Comparison of ENCODE assay signal across 8 mouse cellular contexts in genomic region chr11:90032807-90033206, GRCm38 (mm10). TPM values are rescaled to one million over a fixed set of nuclear protein-coding genes. Genes with fewer than 3 reads are reported as not detected.
DNase-seq lines count a peak whose midpoint lies in the region; ATAC-seq and TF ChIP-seq lines count a peak whose summit lies in the region.

No protein-coding gene starts in this region.

- H3K27ac ChIP-seq in kidney, postnatal 0 days, result no peak overlapping the region
- H3K27ac ChIP-seq in forebrain, embryonic 14.5 days (ENCODE audit: low read depth, low read length), result no peak overlapping the region
- no peak overlapping the region for H3K27ac ChIP-seq in intestine, postnatal 0 days (ENCODE audit: low read depth, low read length)
- H3K27ac ChIP-seq in neural tube, embryonic 15.5 days (replicated peaks), result no peak overlapping the region

- no peak for ATAC-seq in kidney, postnatal 0 days (replicated peaks; ENCODE audit: low FRiP score, low read depth)
- no peak for ATAC-seq in forebrain, embryonic 14.5 days
- ATAC-seq in intestine, postnatal 0 days, result no peak
- no peak for ATAC-seq in neural tube, embryonic 15.5 days (ENCODE audit: low FRiP score)

- peak overlapping the region; percentile 17 for H3K4me3 ChIP-seq in kidney, postnatal 0 days (replicated peaks; ENCODE audit: low read depth, low read length)
- no peak overlapping the region for H3K4me3 ChIP-seq in forebrain, embryonic 14.5 days (ENCODE audit: low read depth, low read length)
- peak overlapping the region; percentile 11 for H3K4me3 ChIP-seq in intestine, postnatal 0 days (ENCODE audit: low read depth, low read length)
- peak overlapping the region; percentile 26 for H3K4me3 ChIP-seq in neural tube, embryonic 15.5 days (replicated peaks)

- peak overlapping the region; percentile 63 for H3K4me2 ChIP-seq in kidney, postnatal 0 days (ENCODE audit: low read length)
- 0 out of 2 replicates have a peak overlapping the region, but pooled peaks have one; percentile 1 for H3K4me2 ChIP-seq in forebrain, embryonic 14.5 days (ENCODE audit: low read length)
- H3K4me2 ChIP-seq in intestine, postnatal 0 days (replicated peaks; ENCODE audit: low read depth), result peak overlapping the region; percentile 56
- H3K4me2 ChIP-seq in neural tube, embryonic 15.5 days, result peak overlapping the region; percentile 54

- TF ChIP-seq CTCF in kidney, postnatal 0 days (IDR thresholded peaks at IDR 0.05; ENCODE audit: low read depth), result no peak
- no peak for TF ChIP-seq CTCF in intestine, postnatal 0 days (IDR thresholded peaks at IDR 0.05; ENCODE audit: low read depth)

- 10% methylated on average over 8 of the region's 8 CpGs for WGBS in kidney, postnatal 0 days
- WGBS in forebrain, embryonic 14.5 days, result 27% methylated on average over 8 of the region's 8 CpGs
- WGBS in intestine, postnatal 0 days, result 10% methylated on average over 8 of the region's 8 CpGs
- WGBS in neural tube, embryonic 15.5 days, result 26% methylated on average over 8 of the region's 8 CpGs

- no peaks in the 10 kb centered on the region for H3K9me3 ChIP-seq in kidney, postnatal 0 days (replicated peaks; ENCODE audit: low read length)
- H3K9me3 ChIP-seq in forebrain, embryonic 14.5 days (replicated peaks; ENCODE audit: control insufficient read depth, low read length), result no peaks in the 10 kb centered on the region
- H3K9me3 ChIP-seq in intestine, postnatal 0 days (ENCODE audit: control insufficient read depth), result no peaks in the 10 kb centered on the region
- 0 out of 2 replicates have a peak, but pooled peaks cover 5% of the 10 kb centered on the region for H3K9me3 ChIP-seq in neural tube, embryonic 15.5 days (replicated peaks)

- H3K4me1 ChIP-seq in kidney, postnatal 0 days (replicated peaks; ENCODE audit: insufficient read depth, low read length), result 0 out of 2 replicates have a peak, but pooled peaks cover 13% of the 10 kb centered on the region
- peaks cover 2% of the 10 kb centered on the region; the same call in 1 of the 2 replicates for H3K4me1 ChIP-seq in forebrain, embryonic 14.5 days (ENCODE audit: control insufficient read depth, insufficient read depth, low read length)
- H3K4me1 ChIP-seq in intestine, postnatal 0 days (replicated peaks; ENCODE audit: control insufficient read depth, insufficient read depth, low read length), result no peaks in the 10 kb centered on the region
- H3K4me1 ChIP-seq in neural tube, embryonic 15.5 days, result peaks cover 27% of the 10 kb centered on the region

- H3K9ac ChIP-seq in kidney, postnatal 0 days (ENCODE audit: low read depth, low read length), result no peak overlapping the region
- H3K9ac ChIP-seq in forebrain, embryonic 14.5 days (ENCODE audit: low read length), result no peak overlapping the region
- H3K9ac ChIP-seq in intestine, postnatal 0 days (ENCODE audit: low read depth, low read length), result no peak overlapping the region
- H3K9ac ChIP-seq in neural tube, embryonic 15.5 days (replicated peaks), result no peak overlapping the region

- peak; percentile 42 for DNase-seq in kidney, postnatal 0 days (ENCODE audit: low spot score)
- DNase-seq in kidney, postnatal 14 days, result no peak
- no peak for DNase-seq in forebrain, embryonic 14.5 days (ENCODE audit: low spot score)
- DNase-seq in adrenal gland, postnatal 25 days, result no peak
- DNase-seq in cerebellum, adult 18-20 months, result no peak
- no peak for DNase-seq in adrenal gland, adult 18-20 months (ENCODE audit: low spot score in 2 of 2)

- no peaks in the 10 kb centered on the region for H3K36me3 ChIP-seq in kidney, postnatal 0 days (ENCODE audit: insufficient read depth, low read length)
- H3K36me3 ChIP-seq in forebrain, embryonic 14.5 days (ENCODE audit: control insufficient read depth, insufficient read depth, low read length), result no peaks in the 10 kb centered on the region
- no peaks in the 10 kb centered on the region for H3K36me3 ChIP-seq in intestine, postnatal 0 days (ENCODE audit: control insufficient read depth, insufficient read depth)
- 0 out of 2 replicates have a peak, but pooled peaks cover 2% of the 10 kb centered on the region for H3K36me3 ChIP-seq in neural tube, embryonic 15.5 days

- H3K27me3 ChIP-seq in kidney, postnatal 0 days (ENCODE audit: insufficient read depth, low read length), result no peaks in the 10 kb centered on the region
- no peaks in the 10 kb centered on the region for H3K27me3 ChIP-seq in forebrain, embryonic 14.5 days (replicated peaks; ENCODE audit: control insufficient read depth, insufficient read depth, low read length)
- H3K27me3 ChIP-seq in intestine, postnatal 0 days (replicated peaks; ENCODE audit: control insufficient read depth, insufficient read depth, low read length), result peaks cover 11% of the 10 kb centered on the region; the same call in 1 of the 2 replicates
- peaks cover 17% of the 10 kb centered on the region for H3K27me3 ChIP-seq in neural tube, embryonic 15.5 days (replicated peaks)

RNA-seq across cellular contexts. Expression of gene Tmem100, which starts 2.7 kb away (rescaled TPM):
- 37.3 and 37.9 TPM in 2 replicates for polyA plus RNA-seq in kidney, postnatal 0 days (2015; fragmentation: Nextera tagmentation; extraction: Ambion mirVana)
- 6.7 and 7.6 TPM in 2 replicates for polyA plus RNA-seq in forebrain, embryonic 14.5 days (2014; fragmentation: Nextera tagmentation; extraction: Ambion mirVana)
- 11.0 and 11.4 TPM in 2 replicates for polyA plus RNA-seq in intestine, postnatal 0 days (2015; fragmentation: Nextera tagmentation; extraction: Ambion mirVana)
- polyA plus RNA-seq in neural tube, embryonic 15.5 days (2015; fragmentation: Nextera tagmentation; extraction: Ambion mirVana), result 23.0 and 24.1 TPM in 2 replicates
- 2.0 and 2.8 TPM in 2 replicates for total RNA-seq in adrenal gland, postnatal 25 days (2021)
- total RNA-seq in adrenal gland, adult 18-20 months (2021), result 1 to 10 TPM; 3.9 to 5.9 TPM

RNA-seq across cellular contexts. Expression of gene Pctp, which starts 30.1 kb away (rescaled TPM):
- 11.7 and 13.9 TPM in 2 replicates for polyA plus RNA-seq in kidney, postnatal 0 days (2015; fragmentation: Nextera tagmentation; extraction: Ambion mirVana)
- polyA plus RNA-seq in forebrain, embryonic 14.5 days (2014; fragmentation: Nextera tagmentation; extraction: Ambion mirVana), result 0.48 and 0.80 TPM in 2 replicates
- polyA plus RNA-seq in intestine, postnatal 0 days (2015; fragmentation: Nextera tagmentation; extraction: Ambion mirVana), result 10.5 TPM in 2 replicates
- polyA plus RNA-seq in neural tube, embryonic 15.5 days (2015; fragmentation: Nextera tagmentation; extraction: Ambion mirVana), result 1.7 and 4.2 TPM in 2 replicates
- 7.9 and 9.9 TPM in 2 replicates for total RNA-seq in adrenal gland, postnatal 25 days (2021)
- total RNA-seq in adrenal gland, adult 18-20 months (2021), result 1 to 10 TPM; 6.7 to 7.1 TPM

Comparison
In these comparisons a context has a peak if more than half of its experiments do, and no peak if none do; other contexts are left out.
1. H3K4me2 ChIP-seq: peak in every context shown above with its lines; median percentile 63 in kidney, postnatal 0 days; 56 in intestine, postnatal 0 days; 54 in neural tube, embryonic 15.5 days; 1 in forebrain, embryonic 14.5 days.